Mouse (Mus musculus): Measurements from ENCODE around the gene Vmn2r55. TPM values are rescaled to one million over a fixed set of nuclear protein-coding genes. Genes with fewer than 3 reads are reported as not detected.

The Vmn2r55 gene
- polyA plus RNA-seq (2012; ENCODE audit: low replicate concordance), result not detected in 2 replicates

DNA sequence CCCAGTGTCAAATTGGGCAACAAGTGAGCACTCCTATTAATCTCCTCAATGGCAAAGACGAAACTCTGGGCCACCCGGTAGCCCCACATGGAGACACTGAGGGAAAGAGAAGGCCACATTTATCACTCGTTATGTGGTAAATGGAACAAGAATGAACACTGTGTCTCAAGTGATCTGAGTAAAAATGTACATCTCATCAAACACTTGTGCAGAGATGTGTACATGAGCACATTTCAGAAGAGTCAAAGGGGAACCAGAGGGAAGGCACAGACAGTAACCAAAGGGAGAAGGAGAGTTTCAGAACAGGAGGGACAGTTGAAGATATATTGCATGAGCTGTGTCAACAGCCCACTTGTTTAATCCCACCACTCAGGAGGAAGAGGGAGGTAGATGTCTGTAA lies at the start of gene Vmn2r55:
Gene Vmn2r55, minus strand, starts transcription at position 101 of the 400 bp plus-strand sequence.

DNA sequence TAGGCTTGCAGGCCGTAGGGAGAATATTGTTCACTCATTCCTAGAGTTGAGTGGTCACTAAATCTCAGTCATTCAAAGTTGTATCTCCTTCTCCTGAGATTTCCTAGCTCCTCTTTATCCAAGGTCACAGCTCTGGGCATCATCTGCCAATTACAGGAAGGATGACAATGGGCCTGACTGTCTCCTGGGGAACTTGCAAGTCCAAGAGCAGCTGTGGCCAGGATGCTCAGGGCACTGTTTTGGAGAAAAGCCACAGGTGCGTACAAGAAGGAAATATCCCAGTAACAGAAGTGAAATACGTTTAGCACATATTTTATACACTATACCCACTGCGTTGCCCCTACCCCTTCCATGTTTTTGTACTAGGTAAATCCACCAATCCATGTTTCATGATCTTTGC lies 44.6 kb downstream of the Vmn2r55 start, which contains the start of gene Vmn2r54:
Gene Vmn2r54, minus strand, starts transcription at position 101 of the 400 bp plus-strand sequence.

DNA sequence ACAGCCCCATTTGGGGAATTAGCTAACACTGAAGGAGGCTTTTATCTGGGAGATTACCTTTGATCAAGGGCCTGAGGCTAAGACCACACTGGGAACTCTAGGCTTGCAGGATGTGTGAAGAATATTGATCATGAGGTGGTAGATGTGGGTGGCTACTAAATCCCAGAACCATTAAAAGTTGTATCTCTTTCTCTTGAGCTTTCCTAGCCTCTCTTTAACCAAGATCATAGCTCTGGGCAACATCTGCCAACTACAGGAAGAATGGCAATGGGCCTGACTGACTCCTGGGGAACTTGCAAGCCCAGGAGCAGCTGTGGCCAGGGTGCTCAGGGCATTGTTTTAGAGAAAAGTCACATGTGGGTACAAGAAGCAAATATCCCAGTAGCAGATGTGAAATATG lies 76.1 kb downstream of the Vmn2r55 start, which contains the start of gene Vmn2r53:
Gene Vmn2r53, minus strand, starts transcription at position 101 of the 400 bp plus-strand sequence.

Other genes with a start within 250 kb of the Vmn2r55 start
- 2.3 and 4.6 TPM in 2 replicates for gene Zfp606, start 206.7 kb downstream of the Vmn2r55 start, polyA plus RNA-seq (2012; ENCODE audit: low replicate concordance)
- not detected in 2 replicates for gene 2900092C05Rik, start 172.5 kb downstream of the Vmn2r55 start, polyA plus RNA-seq (2012; ENCODE audit: low replicate concordance)
- not detected in 2 replicates for gene Vmn2r53, start 76.2 kb downstream of the Vmn2r55 start, polyA plus RNA-seq (2012; ENCODE audit: low replicate concordance)
- not detected in 2 replicates for gene Vmn2r54, start 44.7 kb downstream of the Vmn2r55 start, polyA plus RNA-seq (2012; ENCODE audit: low replicate concordance)
- not detected in 2 replicates for gene Vmn2r56, start 50.0 kb upstream of the Vmn2r55 start, polyA plus RNA-seq (2012; ENCODE audit: low replicate concordance)
- gene Zscan18, start 118.6 kb upstream of the Vmn2r55 start, polyA plus RNA-seq (2012; ENCODE audit: low replicate concordance), result 0.33 and 1.6 TPM in 2 replicates
- gene Zfp329, start 133.9 kb upstream of the Vmn2r55 start, polyA plus RNA-seq (2012; ENCODE audit: low replicate concordance), result 0.53 and 1.9 TPM in 2 replicates
- gene Zfp110, start 149.8 kb upstream of the Vmn2r55 start, polyA plus RNA-seq (2012; ENCODE audit: low replicate concordance), result 2.6 TPM in 2 replicates
- gene Zfp128, start 196.2 kb upstream of the Vmn2r55 start, polyA plus RNA-seq (2012; ENCODE audit: low replicate concordance), result 0.53 and 0.71 TPM in 2 replicates
- 2.2 and 4.2 TPM in 2 replicates for gene Zscan22, start 212.8 kb upstream of the Vmn2r55 start, polyA plus RNA-seq (2012; ENCODE audit: low replicate concordance)
- gene Rps5, start 237.3 kb upstream of the Vmn2r55 start, polyA plus RNA-seq (2012; ENCODE audit: low replicate concordance), result 409 and 2,630 TPM in 2 replicates
- 0.27 and 0.29 TPM in 2 replicates for gene Rnf225, start 242.4 kb upstream of the Vmn2r55 start, polyA plus RNA-seq (2012; ENCODE audit: low replicate concordance)